Mouse (Mus musculus) embryonic fibroblast, embryonic 13.5 days (primary cell): Measurements from ENCODE around the gene Stpg3. TPM values are rescaled to one million over a fixed set of nuclear protein-coding genes. Genes with fewer than 3 reads are reported as not detected.
A peak's percentile ranks its signal among the peaks of the same experiment; 100 is the strongest.

Experiments used
- H3K27ac ChIP-seq: 2 replicates; pipeline ENCODE4 v1.5.1; 2012; ENCODE audit warnings: low read length, control low read depth, inconsistent platforms; ENCODE audit not compliant: insufficient read depth
- H3K4me1 ChIP-seq: 2 replicates; pipeline ENCODE4 v1.6.1; 2011; ENCODE audit warnings: low read length; ENCODE audit not compliant: control insufficient read depth, insufficient read depth
- H3K4me3 ChIP-seq: 2 replicates; pipeline ENCODE4 v1.5.1; 2011; ENCODE audit warnings: mild to moderate bottlenecking, control low read depth, low read length; ENCODE audit not compliant: insufficient read depth
- CTCF ChIP-seq: IDR thresholded peaks from 2 replicates; pipeline ENCODE4 v1.5.1; 2011; ENCODE audit warnings: mild to moderate bottlenecking, control low read depth, low read length, moderate library complexity, borderline replicate concordance; ENCODE audit not compliant: insufficient read depth
- POLR2A ChIP-seq: IDR thresholded peaks from 2 replicates; pipeline ENCODE4 v1.6.1; 2011; ENCODE audit warnings: low read depth, mild to moderate bottlenecking, control low read depth, low read length, moderate library complexity
- polyA plus RNA-seq: library from polyadenylated mRNA; stranded (reverse); fragments of >200 nt; gene quantifications from 2 replicates; pipeline ENCODE4 v1.2.4, GENCODE M21; 2011; ENCODE audit warnings: low read depth; ENCODE audit not compliant: missing spikeins, insufficient read length

The Stpg3 gene
- polyA plus RNA-seq, 1 experiment, result not detected

GRCm38 (mm10) chr2:25227406-25227805 is 13.0 kb upstream of the Stpg3 start:
- Histone ChIP-seq H3K27ac (no peak overlapping the region), H3K4me3 (no peak overlapping the region), H3K4me1 (peaks cover 3% of the 10 kb centered on the region; the same call in 1 of the 2 replicates)
- TF ChIP-seq CTCF, result no peak
- no peak for TF ChIP-seq POLR2A

GRCm38 (mm10) chr2:25226864-25227263 is 12.4 kb upstream of the Stpg3 start:
- TF ChIP-seq POLR2A (no peak), CTCF (no peak)
- H3K27ac ChIP-seq, result no peak overlapping the region
- H3K4me1 ChIP-seq, result peaks cover 3% of the 10 kb centered on the region; the same call in 1 of the 2 replicates
- no peak overlapping the region for H3K4me3 ChIP-seq

- Histone ChIP-seq H3K27ac (peak overlapping the region; percentile 98), H3K4me3 (no peak overlapping the region; the same call in 1 of the 2 replicates), H3K4me1 (peaks cover 3% of the 10 kb centered on the region; the same call in 1 of the 2 replicates)
- TF ChIP-seq POLR2A (0 out of 2 replicates have a peak, but pooled peaks have one; percentile 17), CTCF (no peak)
Measured at GRCm38 (mm10) chr2:25225811-25226379, 11.5 kb upstream of the Stpg3 start.

- TF ChIP-seq POLR2A (peak; percentile 66), CTCF (no peak)
- H3K4me1 ChIP-seq, result peaks cover 3% of the 10 kb centered on the region; the same call in 1 of the 2 replicates
- H3K4me3 ChIP-seq, result peak overlapping the region; percentile 54
- peak overlapping the region; percentile 98 for H3K27ac ChIP-seq
Measured at GRCm38 (mm10) chr2:25224766-25225752, 10.6 kb upstream of the Stpg3 start.

GRCm38 (mm10) chr2:25224492-25224765 is 10.0 kb upstream of the Stpg3 start, which contains the start of gene Tubb4b:
TSS of gene Tubb4b (minus strand) at chr2:25224702.
- Histone ChIP-seq H3K4me3 (peak within 1 kb of the TSS; percentile 94), H3K4me1 (peaks cover 3% of the 10 kb centered on the region; the same call in 1 of the 2 replicates), H3K27ac (peak within 1 kb of the TSS; percentile 98)
- TF ChIP-seq CTCF, result no peak
- peak; percentile 100 for TF ChIP-seq POLR2A

- peak overlapping the region; percentile 73 for H3K27ac ChIP-seq
- peaks cover 3% of the 10 kb centered on the region; the same call in 1 of the 2 replicates for H3K4me1 ChIP-seq
- TF ChIP-seq POLR2A (no peak), CTCF (no peak)
- peak overlapping the region; percentile 94 for H3K4me3 ChIP-seq
Measured at GRCm38 (mm10) chr2:25223681-25224491, 9.4 kb upstream of the Stpg3 start.

- H3K4me1 ChIP-seq, result peaks cover 3% of the 10 kb centered on the region; the same call in 1 of the 2 replicates
- TF ChIP-seq CTCF, result no peak
- peak; percentile 65 for TF ChIP-seq POLR2A
- H3K4me3 ChIP-seq, result no peak overlapping the region
- no peak overlapping the region for H3K27ac ChIP-seq
Measured at GRCm38 (mm10) chr2:25221331-25221772, 6.9 kb upstream of the Stpg3 start.

- no peak within 1 kb of the TSS for H3K4me3 ChIP-seq
- no peak within 1 kb of the TSS for H3K27ac ChIP-seq
- TF ChIP-seq POLR2A, result no peak
- TF ChIP-seq CTCF, result no peak
- no peaks in the 10 kb centered on the region for H3K4me1 ChIP-seq
Measured at GRCm38 (mm10) chr2:25218445-25218844, 4.0 kb upstream of the Stpg3 start, which contains the start of gene Fam166a. TSS of gene Fam166a (plus strand) at chr2:25218745.

GRCm38 (mm10) chr2:25217666-25218065 is 3.2 kb upstream of the Stpg3 start:
- Histone ChIP-seq H3K4me1 (no peaks in the 10 kb centered on the region), H3K27ac (no peak overlapping the region), H3K4me3 (no peak overlapping the region)
- no peak for TF ChIP-seq CTCF
- no peak for TF ChIP-seq POLR2A
